Mouse (Mus musculus): Measurements from ENCODE around the gene 2310022A10Rik. TPM values are rescaled to one million over a fixed set of nuclear protein-coding genes. Genes with fewer than 3 reads are reported as not detected.

The 2310022A10Rik gene
- polyA plus RNA-seq (2017; shearing (Covaris generic)), result 25.1 TPM

GRCm38 (mm10) chr7:27552931-27553513 lies at the start of gene 2310022A10Rik, which contains the start of gene Pld3:
Gene 2310022A10Rik (plus strand): TSS chr7:27553233.
Gene Pld3 (minus strand): TSS chr7:27553218.

GRCm38 (mm10) chr7:27522967-27523366 lies 30.1 kb upstream of the 2310022A10Rik start, which contains the start of gene Hipk4:
Gene Hipk4 (plus strand): TSS chr7:27523267.

GRCm38 (mm10) chr7:27591266-27592216 lies 38.5 kb downstream of the 2310022A10Rik start, which contains the start of gene Akt2:
Gene Akt2 (plus strand): TSS chr7:27591552.

Other genes with a start within 250 kb of the 2310022A10Rik start
- gene Ltbp4, start 215.5 kb upstream of the 2310022A10Rik start, polyA plus RNA-seq (2017; shearing (Covaris generic)), result not detected
- 48.4 TPM for gene Shkbp1, start 197.2 kb upstream of the 2310022A10Rik start, polyA plus RNA-seq (2017; shearing (Covaris generic))
- gene Gm20479, start 195.8 kb upstream of the 2310022A10Rik start, polyA plus RNA-seq (2017; shearing (Covaris generic)), result not detected
- 0.12 TPM for gene Sptbn4, start 105.5 kb upstream of the 2310022A10Rik start, polyA plus RNA-seq (2017; shearing (Covaris generic))
- 12.5 TPM for gene Blvrb, start 105.3 kb upstream of the 2310022A10Rik start, polyA plus RNA-seq (2017; shearing (Covaris generic))
- gene Sertad3, start 79.5 kb upstream of the 2310022A10Rik start, polyA plus RNA-seq (2017; shearing (Covaris generic)), result 38.3 TPM
- gene Sertad1, start 66.3 kb upstream of the 2310022A10Rik start, polyA plus RNA-seq (2017; shearing (Covaris generic)), result 75.3 TPM
- 0.57 TPM for gene Prx, start 53.9 kb upstream of the 2310022A10Rik start, polyA plus RNA-seq (2017; shearing (Covaris generic))
- not detected for gene Hipk4, start 30.0 kb upstream of the 2310022A10Rik start, polyA plus RNA-seq (2017; shearing (Covaris generic))
- gene Pld3, start within 50 bp of the 2310022A10Rik start, polyA plus RNA-seq (2017; shearing (Covaris generic)), result 255 TPM
- gene Akt2, start 38.3 kb downstream of the 2310022A10Rik start, polyA plus RNA-seq (2017; shearing (Covaris generic)), result 142 TPM
- gene Ttc9b, start 100.7 kb downstream of the 2310022A10Rik start, polyA plus RNA-seq (2017; shearing (Covaris generic)), result not detected
- gene Map3k10, start 121.4 kb downstream of the 2310022A10Rik start, polyA plus RNA-seq (2017; shearing (Covaris generic)), result 14.8 TPM
- 3.0 TPM for gene Zfp607b, start 136.1 kb downstream of the 2310022A10Rik start, polyA plus RNA-seq (2017; shearing (Covaris generic))
- gene Zfp60, start 178.2 kb downstream of the 2310022A10Rik start, polyA plus RNA-seq (2017; shearing (Covaris generic)), result 11.7 TPM

Measured in naive thymus-derived CD4-positive, alpha-beta T cell, adult 5 months (primary cell).